ENCODE assay signal across 8 mouse cellular contexts in the genomic region with DNA sequence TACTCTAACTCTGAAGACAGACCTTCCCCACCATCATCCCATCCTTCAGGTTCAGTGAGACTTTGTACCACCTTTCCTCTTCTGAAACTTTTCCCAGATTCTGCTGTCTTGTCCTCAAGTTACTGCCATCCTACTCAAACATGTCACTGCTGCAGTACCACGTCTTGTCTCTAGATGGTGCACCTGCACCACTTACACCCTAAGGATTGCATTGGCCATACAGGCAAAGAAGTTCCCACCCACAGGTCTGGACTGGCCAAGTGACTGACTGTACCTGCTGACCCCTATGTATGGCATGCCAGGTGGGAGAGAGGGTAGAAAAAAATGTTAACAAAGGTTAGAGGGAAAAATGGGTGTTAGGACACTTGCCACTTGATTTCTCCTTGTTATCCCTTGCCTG. TPM values are rescaled to one million over a fixed set of nuclear protein-coding genes. Genes with fewer than 3 reads are reported as not detected.
DNase-seq lines count a peak whose midpoint lies in the region; ATAC-seq lines count a peak whose summit lies in the region.

No protein-coding gene starts in this region.

- H3K4me2 ChIP-seq in hindbrain, embryonic 15.5 days, result no peak overlapping the region

- H3K4me3 ChIP-seq in hindbrain, embryonic 15.5 days, result no peak overlapping the region

- no peaks in the 10 kb centered on the region for H3K4me1 ChIP-seq in hindbrain, embryonic 15.5 days (replicated peaks)

- H3K9me3 ChIP-seq in hindbrain, embryonic 15.5 days, result no peaks in the 10 kb centered on the region

- H3K9ac ChIP-seq in hindbrain, embryonic 15.5 days, result no peak overlapping the region

- peak; percentile 76 for DNase-seq in Muller cell, postnatal 12 days (ENCODE audit: inconsistent ontology term)
- DNase-seq in cerebellum, adult 9-10 months, result peak; percentile 90
- peak; percentile 79 to 96 for DNase-seq in frontal cortex, adult 2 months (ENCODE audit: extremely low spot score in 1 of 2, low spot score in 1 of 2)
- DNase-seq in layer of hippocampus, postnatal 25 days (ENCODE audit: extremely low spot score in 1 of 2, low spot score in 1 of 2), result peak; percentile 70 to 88
- peak; percentile 82 for DNase-seq in lung, postnatal 25 days (ENCODE audit: low spot score)
- DNase-seq in retina, postnatal 1 day, result peak; percentile 90
- peak; percentile 72 to 79 for DNase-seq in thymus, postnatal 36 days

- no peak overlapping the region for H3K27ac ChIP-seq in hindbrain, embryonic 15.5 days (replicated peaks)

- WGBS in hindbrain, embryonic 15.5 days, result 0% methylated on average over 1 of the region's 1 CpGs

- peak; percentile 66; the same call in 1 of the 2 replicates for ATAC-seq in hindbrain, embryonic 15.5 days (ENCODE audit: low FRiP score, low read depth)

- no peaks in the 10 kb centered on the region for H3K27me3 ChIP-seq in hindbrain, embryonic 15.5 days

- peaks cover 21% of the 10 kb centered on the region; the same call in 1 of the 2 replicates for H3K36me3 ChIP-seq in hindbrain, embryonic 15.5 days

RNA-seq across cellular contexts. Expression of a gene that starts 10.2 kb away (rescaled TPM):
- 96.7 and 104 TPM in 2 replicates for polyA plus RNA-seq in frontal cortex, adult 2 months (2012; rRNA removed)
- polyA plus RNA-seq in hindbrain, embryonic 15.5 days (2015; fragmentation: Nextera tagmentation; extraction: Ambion mirVana), result 69.6 and 79.0 TPM in 2 replicates
- total RNA-seq in layer of hippocampus, postnatal 25 days (2021), result 100 to 1,000 TPM; 102 to 104 TPM

RNA-seq across cellular contexts. Expression of a gene that starts 19.6 kb away (rescaled TPM):
- polyA plus RNA-seq in frontal cortex, adult 2 months (2012; rRNA removed), result 73.5 and 78.2 TPM in 2 replicates
- 8.7 and 9.7 TPM in 2 replicates for polyA plus RNA-seq in hindbrain, embryonic 15.5 days (2015; fragmentation: Nextera tagmentation; extraction: Ambion mirVana)
- total RNA-seq in layer of hippocampus, postnatal 25 days (2021), result 10 to 100 TPM; 63.9 to 84.0 TPM

RNA-seq across cellular contexts. Expression of a gene that starts 49.1 kb away (rescaled TPM):
- not detected in 2 replicates for polyA plus RNA-seq in frontal cortex, adult 2 months (2012; rRNA removed)
- polyA plus RNA-seq in hindbrain, embryonic 15.5 days (2015; fragmentation: Nextera tagmentation; extraction: Ambion mirVana), result not detected in 2 replicates
- total RNA-seq in layer of hippocampus, postnatal 25 days (2021), result not detected
